Mouse (Mus musculus): Measurements from ENCODE around the gene Rnase13.
A peak's percentile ranks its signal among the peaks of the same experiment; 100 is the strongest.

The Rnase13 gene

DNA sequence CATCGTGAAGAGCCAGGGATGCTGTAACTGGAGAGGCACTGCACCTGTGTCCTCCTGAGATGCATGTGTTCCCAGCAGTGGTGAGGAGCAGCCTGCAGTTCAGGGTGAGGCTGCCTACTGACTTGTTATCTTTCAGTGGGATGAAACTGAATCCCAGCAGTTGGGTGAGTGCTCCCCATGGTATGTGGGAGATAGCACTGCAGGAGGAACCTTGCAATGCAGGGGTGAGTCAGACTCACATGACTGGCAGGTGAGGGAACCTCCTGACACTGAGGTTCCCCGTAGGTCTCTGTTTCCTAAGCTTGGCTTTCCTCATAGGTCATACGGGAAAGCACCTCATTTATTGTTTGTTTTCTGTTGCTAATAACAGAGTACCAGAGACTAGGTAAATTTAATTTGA is 45.1 kb downstream of the Rnase13 start:
- DNase-seq (ENCODE audit: low spot score), result no peak

DNA sequence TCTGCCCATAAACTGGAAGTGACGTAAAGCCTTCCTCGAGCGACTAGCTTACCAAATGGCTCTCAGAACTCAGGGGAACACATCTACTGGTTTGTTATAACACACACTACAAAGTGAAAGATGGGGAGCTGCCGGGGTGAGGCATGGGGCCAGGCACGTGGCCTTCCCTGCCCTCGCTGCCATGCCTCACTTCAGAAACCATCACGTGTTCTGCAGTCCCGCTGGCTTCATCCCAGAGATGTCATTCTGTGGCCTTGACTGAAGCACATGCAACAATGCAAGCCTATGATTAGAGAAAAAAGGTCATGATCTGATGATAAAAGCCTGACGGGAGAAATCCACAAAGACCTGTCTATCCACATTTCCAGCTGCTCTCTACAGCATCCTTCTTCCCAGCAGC is 50.8 kb downstream of the Rnase13 start:
- DNase-seq (ENCODE audit: low spot score), result peak; percentile 20
